Mouse (Mus musculus) stomach, postnatal 0 days (tissue): ENCODE data around the gene Olfr62.

Experiments used
- CTCF ChIP-seq: IDR thresholded peaks from 2 replicates; pipeline ENCODE4 v1.5.1; 2016; ENCODE audit warnings: antibody characterized with exemption, low read depth, mild to moderate bottlenecking, moderate library complexity
- EP300 ChIP-seq: optimal IDR thresholded peaks from 2 replicates; pipeline ENCODE3; 2016; ENCODE audit warnings: antibody characterized with exemption

- TF ChIP-seq CTCF (no peak), EP300 (no peak)
Observed at GRCm38 (mm10) chr4:118658652-118659051, at the start of gene Olfr62.
